Mouse (Mus musculus) thymus, postnatal 10 days (tissue): ENCODE data around the gene 4930524B15Rik.
"Not testable (repeated sequence)": the region's sequence is repeated elsewhere in the genome, so short reads cannot be mapped to it uniquely, and the experiment has no call there.

Source experiments
- DNase-seq, 2 experiments: peaks; one replicate each; pipeline ENCODE4 v3.0.0; 2021; ENCODE audit warnings: low spot score in 2 of 2

4930524B15Rik gene

DNA sequence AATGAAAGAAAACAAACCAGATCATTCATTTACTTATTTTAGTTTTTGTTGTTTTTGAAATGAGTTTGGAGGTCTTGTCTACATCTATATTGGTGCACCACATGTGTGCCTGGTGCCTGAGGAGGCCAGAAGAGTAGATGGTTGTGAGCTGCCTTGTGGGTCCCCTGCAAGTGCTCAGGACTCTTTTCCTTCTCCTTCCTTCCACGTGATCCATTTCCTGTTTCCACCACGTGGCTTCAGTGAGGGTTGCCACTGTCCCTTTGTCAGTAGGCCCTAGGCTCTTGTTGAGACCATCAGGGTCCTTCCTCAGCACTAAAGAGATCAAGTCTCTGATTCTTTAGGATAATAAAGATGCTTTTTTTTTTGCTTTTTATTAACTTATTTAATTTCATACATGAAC is 19.4 kb downstream of the 4930524B15Rik start:
- no peak for DNase-seq

DNA sequence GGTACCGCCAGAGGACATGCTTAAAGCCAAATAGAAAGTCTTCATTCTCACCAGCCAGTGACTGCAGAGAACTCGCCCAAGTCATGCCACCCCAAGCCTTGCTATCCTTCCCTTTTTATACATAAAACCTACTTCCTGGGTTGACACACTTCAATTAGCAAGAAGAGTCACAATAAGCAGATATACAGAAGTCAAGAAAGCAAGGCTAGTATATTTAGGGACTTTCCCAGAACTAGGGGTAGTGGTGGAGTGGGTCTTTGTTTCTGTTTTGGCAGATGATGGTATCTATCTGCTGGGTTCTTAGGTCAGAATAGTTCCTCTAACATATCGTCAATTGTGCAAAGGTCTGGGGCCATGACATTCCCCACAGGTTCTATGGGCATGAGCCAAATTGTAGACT is 27.1 kb downstream of the 4930524B15Rik start:
- no peak for DNase-seq

DNA sequence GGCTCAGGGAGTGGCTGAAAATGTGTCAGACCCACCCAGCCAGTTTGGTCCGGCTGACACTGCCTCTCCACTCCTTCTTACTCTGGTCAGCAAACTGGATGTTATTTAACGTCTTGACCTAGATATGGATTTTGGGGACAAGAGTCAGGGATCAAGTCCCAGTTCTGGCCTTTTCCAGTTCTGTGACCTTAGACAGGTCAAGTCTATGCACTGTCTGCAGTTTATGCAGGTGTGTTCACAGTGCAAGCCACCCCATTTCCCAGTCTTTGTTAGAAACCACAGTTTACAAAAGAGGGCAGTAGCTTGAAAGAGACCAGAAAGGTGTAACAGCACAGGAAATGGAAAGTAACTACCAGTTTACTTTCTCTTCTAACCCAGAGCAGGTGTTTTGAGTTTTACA is 34.3 kb downstream of the 4930524B15Rik start:
- DNase-seq = peak; percentile 63 to 70

DNA sequence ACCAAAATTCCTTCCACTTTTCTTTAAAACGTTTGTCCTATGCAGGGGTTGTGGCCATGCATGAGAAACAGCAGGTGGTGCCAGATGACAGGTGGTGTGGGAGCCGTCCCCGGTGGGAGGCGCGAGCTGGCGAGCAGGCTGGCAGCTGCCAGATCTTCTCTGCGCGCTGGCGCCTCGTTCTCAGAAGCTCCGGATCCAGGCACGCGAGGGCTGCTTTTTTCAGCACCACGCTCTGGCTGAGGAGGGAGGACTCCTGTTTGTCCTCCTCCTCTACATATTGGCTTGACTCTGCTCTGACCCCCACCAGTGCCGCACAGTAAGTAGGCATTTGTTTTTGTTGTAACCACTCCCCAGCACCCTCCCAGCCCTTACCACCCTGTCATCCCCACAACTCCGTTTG is 34.9 kb downstream of the 4930524B15Rik start, which contains the start of gene Nsg2:
Gene Nsg2, plus strand, starts transcription at position 183 of the 400 bp plus-strand sequence.
- peak; percentile 91 to 93 for DNase-seq

DNA sequence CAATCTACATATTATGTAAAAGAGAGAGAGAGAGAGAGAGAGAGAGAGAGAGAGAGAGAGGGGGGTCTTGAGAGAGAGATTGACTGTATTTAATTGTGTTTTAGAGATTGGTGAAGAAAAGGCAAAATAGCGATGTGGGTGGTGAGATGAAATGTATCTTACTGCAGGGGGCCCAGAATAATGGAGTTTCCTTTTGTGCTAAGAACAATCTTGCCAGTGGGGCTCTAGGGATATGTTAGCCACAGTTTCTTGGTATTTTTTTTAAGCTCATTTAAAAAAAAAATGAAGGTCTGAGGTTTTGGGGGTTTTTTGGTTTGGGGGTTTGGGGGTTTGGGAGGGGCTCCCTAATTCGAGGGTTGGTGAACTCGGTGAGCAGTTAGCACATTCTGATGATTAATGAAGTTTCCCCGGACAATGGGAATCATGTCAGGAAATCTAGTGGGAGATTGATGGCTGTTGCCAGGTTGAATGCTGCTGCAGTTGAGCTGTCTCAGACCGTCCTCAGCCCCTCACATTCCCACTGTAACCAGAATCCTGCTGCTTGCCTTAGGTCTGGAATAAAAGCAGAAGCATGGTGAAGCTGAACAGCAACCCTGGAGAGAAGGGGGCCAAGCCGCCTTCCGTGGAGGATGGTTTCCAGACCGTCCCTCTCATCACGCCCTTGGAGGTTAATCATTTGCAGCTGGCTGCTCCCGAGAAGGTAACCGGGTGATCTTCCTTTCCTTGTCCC is 36.0 kb downstream of the 4930524B15Rik start:
- peak in 1 of 2 experiments; percentile 27 for DNase-seq

DNA sequence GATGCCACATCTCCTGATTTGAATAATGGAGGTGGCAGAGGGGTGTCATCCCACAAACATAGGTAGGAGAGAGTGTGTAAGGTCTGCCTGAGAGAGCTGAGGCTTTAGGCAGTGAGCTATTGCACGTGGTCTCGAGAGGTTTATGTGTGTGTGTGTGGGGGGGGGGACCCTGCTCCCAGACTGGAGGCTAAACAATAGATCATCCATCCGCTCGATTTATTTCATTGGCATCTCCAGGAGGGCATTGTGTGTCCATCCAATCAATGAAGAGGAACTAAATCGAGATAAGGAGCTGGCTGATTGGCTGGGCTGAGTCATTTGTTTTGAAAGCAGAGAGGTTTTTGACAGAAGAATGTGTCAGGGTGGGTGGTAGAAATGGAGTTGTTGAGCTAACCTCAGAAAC is 37.3 kb downstream of the 4930524B15Rik start:
- no peak for DNase-seq

DNA sequence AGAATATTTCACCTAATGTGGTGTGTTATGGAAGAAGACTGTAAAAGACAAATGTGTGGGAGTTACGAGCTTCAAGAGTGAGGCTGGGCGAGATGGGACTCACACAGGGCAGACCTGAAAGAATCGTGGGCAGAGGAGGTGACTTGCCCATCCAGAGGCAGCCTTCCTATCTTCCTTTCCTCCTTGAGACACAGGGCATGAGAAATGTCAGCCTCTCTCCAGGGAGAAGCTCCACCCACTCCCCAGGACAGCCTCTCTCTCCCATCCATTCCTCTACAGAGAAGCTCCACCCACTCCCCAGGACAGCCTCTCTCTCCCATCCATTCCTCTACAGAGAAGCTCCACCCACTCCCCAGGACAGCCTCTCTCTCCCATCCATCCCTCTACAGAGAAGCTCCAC is 42.7 kb downstream of the 4930524B15Rik start:
- not testable (repeated sequence) for DNase-seq

DNA sequence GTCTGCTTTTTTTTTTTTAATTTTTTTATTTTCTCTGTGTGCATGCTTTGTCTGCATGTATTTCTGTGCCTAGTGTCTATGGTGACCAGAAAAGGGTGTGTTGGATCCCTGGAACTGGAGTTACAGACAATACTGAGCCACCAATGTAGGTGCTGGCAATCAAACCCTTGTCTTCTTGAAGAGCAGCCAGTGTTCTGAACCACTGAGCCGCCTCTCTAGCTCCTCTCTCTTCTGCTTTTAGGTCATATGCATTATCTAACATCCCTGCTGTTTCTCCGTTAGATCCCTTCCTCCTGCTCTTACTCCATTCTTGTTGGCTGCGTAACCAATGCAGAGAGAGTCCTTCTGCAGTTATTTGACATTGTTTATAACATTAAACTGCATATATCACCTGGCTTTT is 43.5 kb downstream of the 4930524B15Rik start:
- DNase-seq = no peak

DNA sequence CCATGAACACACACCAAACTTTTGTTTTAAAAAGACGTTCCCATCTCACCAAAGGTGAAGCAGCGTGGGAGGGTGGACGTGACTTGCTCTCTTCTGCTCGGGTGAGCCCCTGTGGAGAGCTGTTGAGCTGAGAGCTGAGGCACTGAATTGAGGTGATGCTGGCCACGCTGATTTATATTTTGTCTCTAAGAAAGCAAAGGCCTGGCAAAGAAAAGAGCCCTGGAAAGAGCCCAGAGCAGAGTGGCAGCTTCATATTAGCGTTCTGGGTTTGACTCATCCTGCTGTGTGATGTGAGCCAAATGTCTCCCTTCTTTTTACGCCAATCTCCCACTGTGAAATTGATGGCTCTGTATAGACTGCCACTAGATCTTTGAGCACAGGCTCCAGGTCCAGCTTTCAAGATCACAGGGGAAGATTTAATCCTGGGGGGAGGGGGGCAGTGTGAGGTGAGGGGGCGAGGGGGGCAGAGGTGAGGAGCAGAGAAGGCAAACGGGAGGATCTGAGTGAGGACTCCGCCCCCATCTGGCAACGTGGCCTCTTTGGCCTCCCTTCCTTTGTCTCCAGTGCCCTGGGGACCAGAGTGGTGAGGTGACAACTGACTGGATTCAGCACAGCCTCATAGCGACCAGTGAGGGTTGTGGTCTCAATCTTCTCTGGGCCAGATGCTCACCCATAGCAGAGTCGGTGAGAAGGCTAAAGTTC is 44.7 kb downstream of the 4930524B15Rik start:
- peak in 1 of 2 experiments; percentile 70 for DNase-seq

DNA sequence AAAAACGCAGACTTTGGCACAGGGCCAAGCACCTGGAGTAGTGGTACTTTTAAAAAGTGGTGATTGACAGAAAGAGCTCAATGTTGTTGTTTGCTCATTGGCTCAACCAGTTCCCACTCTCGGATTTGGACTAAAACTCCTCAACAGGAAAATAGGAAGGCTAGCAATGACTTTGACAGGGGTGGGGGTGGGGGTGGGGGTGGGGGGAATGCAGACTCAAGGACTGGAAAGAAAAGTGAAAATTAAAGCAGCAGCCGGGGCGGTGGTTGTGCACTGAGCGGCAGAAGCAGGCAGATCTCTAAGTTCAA is 45.2 kb downstream of the 4930524B15Rik start:
- DNase-seq = peak in 1 of 2 experiments; percentile 77

DNA sequence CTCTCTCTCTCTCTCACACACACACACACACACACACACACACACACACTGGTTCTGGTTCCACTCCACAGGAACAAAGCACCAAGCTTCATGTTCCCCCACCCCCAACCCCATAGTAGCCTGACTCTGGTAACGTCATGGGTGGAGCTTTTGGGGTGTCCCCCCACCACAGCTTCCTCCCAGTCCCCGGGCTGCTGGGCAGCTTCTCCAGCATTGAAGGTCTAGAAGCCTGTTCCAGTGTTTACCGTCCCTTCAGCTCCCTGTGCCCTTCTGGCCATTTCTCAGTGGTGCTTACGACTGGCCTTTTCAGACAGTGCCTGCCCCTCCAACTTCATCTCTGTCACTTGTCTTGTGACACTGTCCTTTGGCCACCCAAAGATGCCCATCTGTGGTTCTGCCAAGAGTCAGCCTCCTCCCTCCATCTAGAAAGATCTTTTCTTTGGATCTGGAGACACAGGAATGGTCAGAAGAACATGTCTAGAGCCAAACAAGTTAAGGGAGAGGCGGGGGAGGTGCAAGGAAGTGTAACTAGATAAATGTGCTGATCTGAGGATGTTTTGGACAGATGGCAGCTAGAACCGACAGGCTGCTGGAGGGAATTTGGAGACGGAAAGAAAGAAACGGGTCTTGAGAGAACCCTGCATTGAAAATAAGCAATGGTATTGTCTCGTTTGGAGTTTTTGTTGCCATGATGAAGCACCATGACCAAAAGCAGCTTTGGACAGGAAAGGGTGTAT is 46.6 kb downstream of the 4930524B15Rik start:
- peak; percentile 35 to 36 for DNase-seq

DNA sequence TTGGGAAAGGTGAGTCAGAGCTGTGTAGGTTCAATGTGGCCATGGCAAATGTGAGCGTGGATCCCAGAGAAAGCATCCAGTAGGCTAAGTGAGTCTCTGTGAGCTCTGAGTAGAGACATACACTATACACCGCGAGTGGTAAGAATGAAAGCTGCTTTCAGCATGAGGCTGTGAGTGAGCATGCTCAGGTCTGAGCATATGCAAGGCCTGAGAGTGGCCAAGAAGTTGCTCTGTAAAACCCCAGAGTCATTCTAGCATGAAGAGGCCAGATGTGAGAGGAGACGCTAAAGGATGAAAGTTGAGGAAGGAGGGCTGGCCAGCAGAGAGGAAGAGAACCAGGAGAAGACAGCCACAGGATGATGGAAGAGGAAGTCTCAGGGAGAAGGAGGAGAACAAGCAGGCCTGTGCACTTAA is 47.6 kb downstream of the 4930524B15Rik start:
- DNase-seq = no peak

DNA sequence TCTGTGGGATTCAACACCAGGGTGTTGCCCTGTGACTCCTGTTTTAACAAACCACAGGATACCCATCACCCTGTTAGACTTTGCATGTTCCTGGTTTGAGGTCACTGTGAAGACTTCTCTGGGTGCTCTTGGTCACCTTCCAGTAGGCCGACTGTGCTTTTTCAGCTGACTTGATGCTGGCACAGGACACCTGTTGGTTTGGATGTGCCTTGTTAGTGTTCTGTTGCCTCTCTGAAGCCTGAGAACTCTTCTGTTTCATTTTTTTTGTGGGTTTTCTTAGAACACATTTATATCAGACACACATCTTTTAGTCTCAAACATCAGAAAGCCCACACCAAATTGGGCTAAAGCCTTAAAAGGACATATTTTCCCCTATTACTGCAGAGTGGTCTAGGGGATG is 48.2 kb downstream of the 4930524B15Rik start:
- DNase-seq = no peak

DNA sequence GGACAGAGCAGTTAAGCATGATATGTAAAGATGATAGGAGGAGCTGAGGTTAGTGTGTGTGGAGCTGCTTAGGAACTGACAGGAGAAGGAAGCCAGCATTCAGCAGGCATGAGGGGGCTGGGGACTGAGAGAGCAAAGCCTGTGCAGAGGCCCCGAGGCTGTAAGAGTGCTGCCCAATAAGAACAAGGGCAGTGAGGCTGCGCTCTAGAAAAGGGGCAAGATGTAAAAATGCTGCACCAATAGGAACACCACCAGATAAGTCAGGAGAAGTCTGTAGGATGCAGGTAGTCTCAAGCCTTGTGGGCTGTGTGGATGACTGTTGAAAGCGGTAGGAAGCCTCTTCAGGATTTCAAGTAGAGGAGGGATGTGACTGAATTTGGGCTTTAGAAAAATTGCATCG is 52.8 kb downstream of the 4930524B15Rik start:
- no peak for DNase-seq

DNA sequence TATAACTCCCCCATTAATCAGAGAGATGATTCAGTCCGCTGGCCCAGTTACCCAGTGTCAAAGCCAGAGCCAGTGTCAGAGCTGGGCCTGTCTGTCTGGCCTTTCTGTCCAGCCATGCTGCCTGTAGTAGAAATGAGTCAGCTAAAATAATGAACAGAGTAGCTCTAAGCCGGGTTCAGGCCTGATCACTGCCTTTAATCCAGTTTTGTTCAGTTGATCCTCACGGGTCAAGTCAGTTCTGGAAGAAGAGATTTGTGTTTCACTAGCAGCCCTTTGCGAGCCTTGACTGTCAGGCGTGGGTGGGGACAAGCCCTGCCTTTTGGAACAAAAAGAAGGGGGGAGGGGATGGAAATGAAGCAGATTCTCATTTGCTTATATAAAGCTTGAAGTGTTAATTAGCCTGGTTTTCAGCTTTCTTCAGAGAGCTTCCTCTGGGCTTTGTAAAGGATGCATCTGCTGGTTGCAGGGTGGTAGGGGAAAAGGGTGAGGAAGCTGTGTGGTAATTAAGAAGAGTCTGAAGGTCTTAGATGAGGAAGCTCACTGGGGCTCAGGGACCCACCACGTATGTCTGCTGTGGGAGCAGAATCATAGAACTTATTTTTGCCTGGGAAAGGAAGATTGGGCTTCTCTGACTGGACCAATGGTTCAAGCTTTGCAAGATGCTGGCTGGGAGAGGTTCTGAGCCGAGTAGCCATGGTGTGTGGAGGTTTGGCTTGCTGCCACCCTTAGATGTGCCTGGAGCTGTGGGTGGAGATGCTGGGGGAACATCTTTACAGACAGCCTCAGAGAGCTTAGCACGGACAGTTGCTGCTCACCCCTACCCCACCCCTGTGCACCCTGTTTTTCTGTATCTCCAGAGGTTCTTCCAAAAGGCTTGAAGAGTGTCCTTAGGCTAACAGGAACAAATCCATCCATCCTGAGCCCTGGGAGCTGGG is 54.9 kb downstream of the 4930524B15Rik start:
- no peak for DNase-seq

DNA sequence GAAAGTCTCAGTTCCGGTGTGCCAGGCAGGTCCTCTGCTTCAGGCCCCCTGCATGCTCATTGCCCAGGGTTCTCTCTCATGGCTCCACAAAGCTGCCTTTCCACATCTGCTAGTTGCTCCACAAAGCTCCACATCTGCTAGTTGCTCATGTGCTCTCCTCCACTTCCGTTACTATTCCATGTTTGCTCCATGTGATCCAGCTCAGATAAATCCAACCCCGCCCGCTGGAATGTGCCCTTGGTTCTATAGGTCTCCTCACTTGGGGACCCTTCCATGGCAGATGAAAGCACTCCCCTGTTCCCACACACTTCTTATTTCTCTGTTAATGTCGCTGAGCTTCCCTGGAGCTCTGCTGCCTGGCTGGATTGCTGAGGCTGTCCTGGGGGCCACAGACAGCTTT is 61.2 kb downstream of the 4930524B15Rik start:
- no peak for DNase-seq

DNA sequence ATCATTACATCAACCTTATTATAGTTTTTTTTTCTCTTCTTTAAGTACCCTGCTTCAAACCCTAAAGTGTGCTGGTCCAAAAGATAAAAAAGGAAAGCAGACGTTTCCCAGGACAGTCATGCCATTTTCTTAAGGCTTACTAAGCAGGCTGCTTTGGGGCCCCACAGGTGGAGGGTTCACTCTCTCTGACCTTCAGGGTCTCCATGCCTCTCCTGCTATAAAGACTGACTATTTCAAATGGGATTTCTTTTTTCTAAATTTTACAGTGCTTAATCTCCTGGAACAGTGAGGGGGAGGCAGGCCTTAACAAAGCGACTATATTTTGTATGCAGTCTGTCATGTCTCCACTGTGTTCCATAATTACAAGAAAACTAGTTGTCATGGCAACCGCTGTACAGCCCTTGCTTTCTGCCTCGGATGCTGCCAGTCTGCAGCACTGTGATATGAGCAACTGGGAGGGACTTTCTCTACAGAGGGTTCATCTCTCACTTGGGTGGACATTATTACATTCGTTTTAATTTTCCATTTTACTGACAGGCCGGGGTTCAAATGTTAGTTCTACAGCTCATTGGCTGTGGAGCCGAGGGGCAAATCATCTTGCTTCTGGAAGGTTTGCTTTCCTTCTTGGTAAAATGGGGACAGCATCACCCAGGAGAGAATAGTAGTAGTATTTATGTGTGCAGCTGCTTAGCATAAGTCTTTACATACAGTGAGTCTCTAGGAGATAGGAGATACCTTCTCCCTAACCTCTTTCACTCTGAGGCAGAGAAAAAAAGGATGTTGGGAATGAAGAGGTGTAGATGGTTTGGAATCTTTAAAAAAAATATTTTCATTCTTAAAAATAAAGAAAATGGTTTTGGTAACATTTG is 62.3 kb downstream of the 4930524B15Rik start:
- DNase-seq = no peak

DNA sequence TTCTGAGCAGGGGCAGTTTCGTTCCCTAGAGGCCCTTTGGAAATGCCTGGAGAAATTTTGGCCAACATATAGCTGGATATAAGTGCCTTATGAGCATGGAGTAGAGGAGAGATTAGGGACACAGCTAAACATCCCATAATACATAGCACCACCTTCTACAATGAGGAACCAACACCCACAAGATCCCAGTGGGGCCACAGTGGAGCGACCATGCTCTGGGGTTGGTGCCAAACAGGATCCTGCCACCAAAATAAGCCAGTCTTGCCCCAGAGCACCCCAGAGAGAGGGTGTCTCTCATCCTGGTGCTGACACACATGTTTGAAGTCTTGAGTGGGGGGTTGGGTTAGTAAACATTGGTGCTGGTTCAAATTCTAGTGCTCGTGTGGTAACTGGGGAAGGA is 63.2 kb downstream of the 4930524B15Rik start:
- no peak for DNase-seq
